Mouse (Mus musculus) brain, adult 2 months (tissue): ENCODE data around the gene Gfy.

Experiments
- DNase-seq: peaks from one replicate; pipeline ENCODE4 v3.0.0; 2011; ENCODE audit warnings: low read depth, low spot score

The Gfy gene

GRCm38 (mm10) chr7:45128624-45129246 is 50.6 kb downstream of the Gfy start, which contains the start of gene Rpl13a:
Rpl13a (minus strand) TSS chr7:45128761.
- DNase-seq, result peak; percentile 100

GRCm38 (mm10) chr7:45127700-45128224 is 51.6 kb downstream of the Gfy start:
- no peak for DNase-seq

- no peak for DNase-seq
These were observed 52.3 kb downstream of the Gfy start for GRCm38 (mm10) chr7:45126844-45127699.
